Mouse (Mus musculus): ENCODE data around the gene Sapcd1. TPM values are rescaled to one million over a fixed set of nuclear protein-coding genes. Genes with fewer than 3 reads are reported as not detected.
A peak's percentile ranks its signal among the peaks of the same experiment; 100 is the strongest.
"Not testable (repeated sequence)": the region's sequence is repeated elsewhere in the genome, so short reads cannot be mapped to it uniquely, and the experiment has no call there.

Sapcd1 gene
- polyA plus RNA-seq, 1 experiment from 2014 or later, result 7.1 TPM

DNA sequence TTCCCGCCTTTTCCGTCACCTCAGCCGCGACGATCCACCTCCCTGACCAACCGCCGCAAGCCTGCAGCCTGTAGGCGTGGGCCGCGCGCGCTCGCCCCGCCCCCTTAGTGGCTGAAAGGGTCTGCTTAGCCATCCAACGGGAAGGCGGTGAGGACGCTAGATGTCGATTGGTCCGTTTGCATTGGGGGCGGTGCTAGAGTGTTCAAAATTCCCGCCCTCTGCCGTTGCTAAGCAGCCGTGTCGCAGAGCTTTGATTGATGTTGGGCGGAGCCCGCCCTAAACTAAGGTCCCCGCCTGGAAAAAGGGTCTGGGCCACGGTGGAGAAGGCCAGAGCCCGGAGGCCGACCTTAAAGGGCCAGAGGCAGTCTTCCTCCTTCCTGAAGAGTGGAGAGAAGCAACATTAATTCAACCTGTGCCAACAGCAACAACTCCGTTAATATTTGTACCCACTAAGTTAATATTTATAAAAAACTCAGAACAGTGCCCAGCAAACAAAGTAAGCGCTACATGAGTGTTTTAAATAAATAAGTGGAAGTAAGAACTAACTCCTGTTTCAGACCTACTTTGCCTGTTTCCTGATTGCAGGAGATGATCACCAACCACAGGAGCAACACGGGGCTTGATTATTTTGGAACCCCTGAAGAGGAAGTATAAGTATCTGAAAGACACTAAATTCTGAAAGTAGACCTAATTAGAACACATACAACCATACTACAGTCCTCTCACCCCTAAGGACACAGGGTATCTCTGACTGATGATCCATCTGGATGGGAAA is 19.1 kb upstream of the Sapcd1 start, which contains the start of gene Msh5:
Msh5 (minus strand) TSS at position 65 of the 775 bp plus-strand sequence.
- H3K4me1 ChIP-seq (ENCODE audit: insufficient read depth, low read length), result peaks cover 49% of the 10 kb centered on the region
- H3K36me3 ChIP-seq (ENCODE audit: insufficient read depth, low read length), result no peaks in the 10 kb centered on the region
- no peaks in the 10 kb centered on the region for H3K27me3 ChIP-seq (ENCODE audit: insufficient read depth, low read length)
- 1% methylated on average over 33 of the region's 33 CpGs for WGBS
- ATAC-seq (ENCODE audit: low FRiP score, low TSS enrichment), result peak; percentile 95
- H3K27ac ChIP-seq (ENCODE audit: low read length), result peak within 1 kb of the TSS; percentile 99
- peak within 1 kb of the TSS; percentile 94 for H3K9ac ChIP-seq (replicated peaks; ENCODE audit: low read length)
- H3K9me3 ChIP-seq (ENCODE audit: low read length), result no peaks in the 10 kb centered on the region
- peak within 1 kb of the TSS; percentile 99 for H3K4me2 ChIP-seq (replicated peaks; ENCODE audit: low read depth, low read length)
- peak within 1 kb of the TSS; percentile 64 for H3K4me3 ChIP-seq (ENCODE audit: low read length)

- ATAC-seq (ENCODE audit: low FRiP score, low TSS enrichment), result peak; percentile 55
- H3K4me2 ChIP-seq (replicated peaks; ENCODE audit: low read depth, low read length), result peak overlapping the region; percentile 99
- H3K4me3 ChIP-seq (ENCODE audit: low read length), result peak overlapping the region; percentile 64
- H3K9me3 ChIP-seq (ENCODE audit: low read length), result no peaks in the 10 kb centered on the region
- peaks cover 45% of the 10 kb centered on the region for H3K4me1 ChIP-seq (ENCODE audit: insufficient read depth, low read length)
- H3K27me3 ChIP-seq (ENCODE audit: insufficient read depth, low read length), result no peaks in the 10 kb centered on the region
- WGBS, result 3% methylated on average over 42 of the region's 48 CpGs
- H3K9ac ChIP-seq (replicated peaks; ENCODE audit: low read length), result peak overlapping the region; percentile 94
- no peaks in the 10 kb centered on the region for H3K36me3 ChIP-seq (ENCODE audit: insufficient read depth, low read length)
- H3K27ac ChIP-seq (ENCODE audit: low read length), result peak overlapping the region; percentile 99
Observed at GRCm38 (mm10) chr17:35045807-35046680, 18.2 kb upstream of the Sapcd1 start.

- H3K9ac ChIP-seq (replicated peaks; ENCODE audit: low read length), result peak overlapping the region; percentile 94
- no peaks in the 10 kb centered on the region for H3K36me3 ChIP-seq (ENCODE audit: insufficient read depth, low read length)
- ATAC-seq (ENCODE audit: low FRiP score, low TSS enrichment), result no peak
- H3K4me1 ChIP-seq (ENCODE audit: insufficient read depth, low read length), result peaks cover 45% of the 10 kb centered on the region
- WGBS, result 73% methylated on average over 7 of the region's 7 CpGs
- H3K4me2 ChIP-seq (replicated peaks; ENCODE audit: low read depth, low read length), result peak overlapping the region; percentile 99
- no peaks in the 10 kb centered on the region for H3K27me3 ChIP-seq (ENCODE audit: insufficient read depth, low read length)
- peak overlapping the region; percentile 99 for H3K27ac ChIP-seq (ENCODE audit: low read length)
- H3K4me3 ChIP-seq (ENCODE audit: low read length), result peak overlapping the region; percentile 64
- no peaks in the 10 kb centered on the region for H3K9me3 ChIP-seq (ENCODE audit: low read length)
Observed at GRCm38 (mm10) chr17:35044904-35045806, 17.3 kb upstream of the Sapcd1 start.

DNA sequence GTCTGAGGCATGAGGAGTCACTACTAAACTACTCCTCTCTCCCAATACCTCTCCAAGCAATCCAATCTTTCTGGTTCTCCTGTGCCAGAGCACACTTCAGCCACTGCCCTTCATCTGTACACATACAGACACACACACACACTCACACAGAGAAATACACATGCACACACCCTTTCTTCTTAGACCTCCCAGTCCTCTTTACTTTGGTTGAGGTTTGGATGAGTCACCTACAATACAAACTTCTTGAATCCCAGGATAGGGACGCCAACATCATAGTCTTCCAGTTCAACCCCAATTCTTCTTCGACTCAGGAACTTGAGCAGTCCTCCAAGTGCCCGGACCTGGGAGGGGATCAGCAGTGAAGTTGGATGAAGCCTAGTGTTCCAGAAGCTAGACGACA is 16.0 kb upstream of the Sapcd1 start:
- Histone ChIP-seq H3K27ac (ENCODE audit: low read length) (peak overlapping the region; percentile 99; the same call in 1 of the 2 replicates), H3K36me3 (ENCODE audit: insufficient read depth, low read length) (no peaks in the 10 kb centered on the region), H3K9ac (replicated peaks; ENCODE audit: low read length) (no peak overlapping the region), H3K4me1 (ENCODE audit: insufficient read depth, low read length) (peaks cover 33% of the 10 kb centered on the region), H3K27me3 (ENCODE audit: insufficient read depth, low read length) (no peaks in the 10 kb centered on the region), H3K4me3 (ENCODE audit: low read length) (no peak overlapping the region), H3K4me2 (replicated peaks; ENCODE audit: low read depth, low read length) (no peak overlapping the region), H3K9me3 (ENCODE audit: low read length) (no peaks in the 10 kb centered on the region)
- WGBS, result 83% methylated on average over 4 of the region's 4 CpGs
- ATAC-seq (ENCODE audit: low FRiP score, low TSS enrichment), result no peak

DNA sequence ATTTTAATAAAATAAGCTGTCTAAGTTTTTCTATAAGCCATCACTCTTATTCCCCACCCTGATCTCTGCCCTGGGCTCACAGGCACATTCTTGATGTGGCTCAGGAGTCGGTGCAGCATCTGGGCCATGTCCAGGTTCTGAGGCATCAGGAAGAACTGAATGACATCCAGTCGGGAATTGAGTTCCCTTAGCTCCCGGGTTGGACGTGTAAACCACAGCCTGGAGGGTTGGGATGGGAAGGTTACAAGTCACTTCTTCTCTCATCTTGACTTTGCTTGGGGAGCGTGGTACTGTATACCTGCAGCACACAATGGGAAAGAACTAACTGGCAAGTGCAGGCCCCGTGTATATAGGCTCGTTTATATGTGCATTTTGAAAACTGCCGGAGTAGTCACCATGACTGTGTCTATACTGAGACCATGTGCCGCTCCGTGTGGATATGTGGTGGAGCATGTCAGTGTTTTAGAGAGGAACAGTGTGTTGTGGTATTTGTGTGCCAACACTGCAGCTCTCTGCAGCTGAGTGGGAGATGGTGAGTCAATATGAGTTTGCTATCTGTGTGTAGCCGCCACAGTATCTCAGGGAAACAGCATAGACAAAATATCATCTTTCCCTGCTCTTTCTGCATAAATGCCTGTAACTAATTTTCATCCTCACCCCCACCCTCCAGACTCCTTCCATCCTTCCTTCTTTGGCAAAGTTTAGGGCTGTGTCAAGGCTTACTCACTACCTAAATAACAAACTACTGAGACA is 11.5 kb upstream of the Sapcd1 start:
- Histone ChIP-seq H3K4me3 (ENCODE audit: low read length) (no peak overlapping the region), H3K4me1 (ENCODE audit: insufficient read depth, low read length) (no peaks in the 10 kb centered on the region), H3K36me3 (ENCODE audit: insufficient read depth, low read length) (no peaks in the 10 kb centered on the region), H3K9me3 (ENCODE audit: low read length) (no peaks in the 10 kb centered on the region), H3K4me2 (replicated peaks; ENCODE audit: low read depth, low read length) (no peak overlapping the region), H3K27ac (ENCODE audit: low read length) (no peak overlapping the region), H3K27me3 (ENCODE audit: insufficient read depth, low read length) (no peaks in the 10 kb centered on the region), H3K9ac (replicated peaks; ENCODE audit: low read length) (no peak overlapping the region)
- WGBS, result 82% methylated on average over 11 of the region's 11 CpGs
- ATAC-seq (ENCODE audit: low FRiP score, low TSS enrichment), result no peak

DNA sequence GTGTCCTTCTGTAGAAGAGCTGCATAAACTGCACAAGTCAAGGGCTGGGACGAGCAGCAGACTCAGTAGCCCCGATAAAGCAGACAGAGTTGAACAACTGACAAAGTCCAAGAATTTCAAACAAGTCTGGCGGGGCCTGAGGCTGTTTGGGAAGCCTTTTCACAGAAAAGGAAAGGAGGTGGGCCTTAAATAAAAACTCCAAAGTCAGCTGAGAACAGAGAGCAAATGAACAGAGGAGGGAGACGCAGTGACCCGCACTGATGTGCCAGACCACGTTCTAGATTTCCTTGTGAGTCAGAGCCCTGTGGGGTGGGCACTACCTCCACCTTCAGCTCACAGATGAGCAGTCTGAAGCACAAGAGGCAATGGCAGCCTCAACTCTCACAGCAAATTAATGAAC is 7.1 kb upstream of the Sapcd1 start:
- peaks cover under 1% of the 10 kb centered on the region; the same call in 1 of the 2 replicates for H3K4me1 ChIP-seq (ENCODE audit: insufficient read depth, low read length)
- 74% methylated on average over 6 of the region's 6 CpGs for WGBS
- no peak for ATAC-seq (ENCODE audit: low FRiP score, low TSS enrichment)
- no peak overlapping the region for H3K4me3 ChIP-seq (ENCODE audit: low read length)
- H3K9ac ChIP-seq (replicated peaks; ENCODE audit: low read length), result no peak overlapping the region
- H3K36me3 ChIP-seq (ENCODE audit: insufficient read depth, low read length), result no peaks in the 10 kb centered on the region
- no peaks in the 10 kb centered on the region for H3K9me3 ChIP-seq (ENCODE audit: low read length)
- no peak overlapping the region for H3K4me2 ChIP-seq (replicated peaks; ENCODE audit: low read depth, low read length)
- H3K27ac ChIP-seq (ENCODE audit: low read length), result no peak overlapping the region
- no peaks in the 10 kb centered on the region for H3K27me3 ChIP-seq (ENCODE audit: insufficient read depth, low read length)

DNA sequence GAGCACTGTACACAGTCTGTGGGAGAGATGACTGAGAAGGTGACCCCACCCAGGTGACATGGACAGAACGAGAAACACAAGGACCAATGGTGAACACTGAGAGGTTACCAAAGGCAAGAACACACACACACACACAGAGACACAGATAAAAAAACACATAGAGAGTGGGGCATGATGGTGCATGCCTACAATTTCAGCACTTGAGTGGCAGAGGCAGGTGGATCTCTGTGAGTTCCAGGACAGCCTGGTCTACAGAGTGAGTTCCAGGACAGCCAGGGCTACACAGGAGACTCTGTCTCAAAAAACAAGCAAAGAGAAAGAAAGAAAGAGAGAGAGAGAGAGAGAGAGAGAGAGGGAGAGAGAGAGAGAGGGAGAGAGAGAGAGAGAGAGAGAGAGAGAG is 5.9 kb upstream of the Sapcd1 start:
- H3K9ac ChIP-seq (replicated peaks; ENCODE audit: low read length); ATAC-seq (ENCODE audit: low FRiP score, low TSS enrichment); H3K4me3 ChIP-seq (ENCODE audit: low read length); H3K36me3 ChIP-seq (ENCODE audit: insufficient read depth, low read length); H3K27me3 ChIP-seq (ENCODE audit: insufficient read depth, low read length); H3K4me2 ChIP-seq (replicated peaks; ENCODE audit: low read depth, low read length); H3K27ac ChIP-seq (ENCODE audit: low read length); H3K9me3 ChIP-seq (ENCODE audit: low read length); H3K4me1 ChIP-seq (ENCODE audit: insufficient read depth, low read length): not testable (repeated sequence)
- 60% methylated on average over 1 of the region's 1 CpGs for WGBS

GRCm38 (mm10) chr17:35032323-35032870 is 4.6 kb upstream of the Sapcd1 start:
- H3K9ac ChIP-seq (replicated peaks; ENCODE audit: low read length), result no peak overlapping the region
- WGBS, result 75% methylated on average over 8 of the region's 8 CpGs
- H3K27me3 ChIP-seq (ENCODE audit: insufficient read depth, low read length), result no peaks in the 10 kb centered on the region
- no peak overlapping the region for H3K4me3 ChIP-seq (ENCODE audit: low read length)
- H3K4me2 ChIP-seq (replicated peaks; ENCODE audit: low read depth, low read length), result no peak overlapping the region
- peaks cover 6% of the 10 kb centered on the region; the same call in 1 of the 2 replicates for H3K4me1 ChIP-seq (ENCODE audit: insufficient read depth, low read length)
- H3K27ac ChIP-seq (ENCODE audit: low read length), result no peak overlapping the region
- H3K9me3 ChIP-seq (ENCODE audit: low read length), result no peaks in the 10 kb centered on the region
- ATAC-seq (ENCODE audit: low FRiP score, low TSS enrichment), result no peak
- H3K36me3 ChIP-seq (ENCODE audit: insufficient read depth, low read length), result no peaks in the 10 kb centered on the region

Measured in kidney, embryonic 16.5 days (tissue).